Mouse (Mus musculus): ENCODE measurements around the gene Col17a1.

The Col17a1 gene

GRCm38 (mm10) chr19:47691994-47692393 is at the start of gene Col17a1:
Gene Col17a1 (minus strand): TSS chr19:47692094.
- DNase-seq (ENCODE audit: low spot score in 2 of 2) = no peak

- DNase-seq (ENCODE audit: low spot score in 2 of 2) = peak; percentile 45 to 77
Measured at GRCm38 (mm10) chr19:47731931-47732330, 40.0 kb upstream of the Col17a1 start.

DNA sequence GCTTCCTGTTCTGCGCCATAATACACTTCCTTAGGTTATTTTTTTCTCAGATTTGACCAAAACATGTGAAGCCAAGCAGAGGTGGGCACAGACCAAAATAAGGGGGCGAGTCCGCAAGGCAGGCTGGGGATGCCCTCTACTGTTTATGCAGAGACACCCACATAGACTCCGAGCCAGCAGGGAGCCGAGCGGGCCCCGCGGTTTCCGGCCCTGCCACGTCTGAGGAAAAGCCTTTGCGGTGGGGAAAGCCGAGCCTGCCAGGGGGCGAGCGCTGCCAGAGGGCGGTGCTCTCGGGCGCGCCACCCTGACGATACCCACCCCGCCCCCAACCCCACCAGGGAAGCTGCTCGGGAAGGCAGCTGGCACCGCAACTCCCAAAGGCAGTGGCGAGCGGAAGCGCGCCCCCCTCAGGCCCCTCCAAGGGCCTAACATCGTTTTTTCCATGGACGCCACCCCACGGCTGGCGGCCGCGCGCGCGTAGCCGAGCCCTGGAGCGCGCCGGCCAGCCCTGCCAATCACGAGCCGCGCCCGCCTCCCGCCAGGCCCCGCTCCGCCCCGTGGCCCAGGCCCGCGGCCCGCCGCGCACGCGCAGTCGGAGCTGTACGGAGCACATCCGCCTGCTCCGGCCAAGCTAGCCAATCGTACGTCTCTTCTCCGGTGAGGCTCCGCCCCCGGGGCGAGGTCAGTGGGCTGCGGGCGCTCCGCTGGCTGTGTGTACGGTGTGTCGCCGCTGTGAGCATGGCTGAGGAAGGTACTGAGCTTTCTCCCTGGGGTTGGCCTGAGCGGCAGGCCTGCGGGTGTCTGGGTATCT is 39.4 kb upstream of the Col17a1 start, which contains the start of gene Sfr1:
Gene Sfr1 (plus strand): TSS at position 612 of the 811 bp plus-strand sequence.
- DNase-seq (ENCODE audit: low spot score in 2 of 2) = peak; percentile 99 to 100

GRCm38 (mm10) chr19:47730691-47731070 is 38.8 kb upstream of the Col17a1 start:
- DNase-seq (ENCODE audit: low spot score in 2 of 2) = peak; percentile 71 to 79

DNA sequence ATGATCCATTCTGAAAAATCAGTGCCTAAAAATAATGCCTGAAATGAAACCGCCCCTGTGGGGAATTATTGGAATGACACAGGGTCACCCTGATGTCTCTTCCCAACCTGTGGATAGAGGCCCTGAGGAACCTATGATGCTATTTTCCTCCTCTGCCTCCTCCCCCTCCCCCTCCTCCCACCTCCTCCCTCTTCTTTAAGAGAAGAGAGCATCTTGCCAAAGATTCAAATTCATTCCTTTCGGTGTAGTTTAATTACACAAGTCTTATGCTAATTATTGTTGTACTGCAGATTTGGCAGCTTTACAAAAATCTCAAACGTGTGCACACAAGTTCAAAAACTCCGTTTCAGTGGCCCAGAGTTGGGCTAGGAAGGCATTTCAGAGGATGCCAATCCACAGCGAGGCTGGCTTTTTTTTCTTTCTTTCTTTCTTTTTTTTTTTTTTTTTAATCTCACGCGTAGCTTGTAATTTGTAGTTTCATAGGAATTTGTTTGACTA is 33.8 kb upstream of the Col17a1 start:
- no peak for DNase-seq (ENCODE audit: low spot score in 2 of 2)

GRCm38 (mm10) chr19:47724903-47725302 is 33.0 kb upstream of the Col17a1 start:
- no peak for DNase-seq (ENCODE audit: low spot score in 2 of 2)

DNA sequence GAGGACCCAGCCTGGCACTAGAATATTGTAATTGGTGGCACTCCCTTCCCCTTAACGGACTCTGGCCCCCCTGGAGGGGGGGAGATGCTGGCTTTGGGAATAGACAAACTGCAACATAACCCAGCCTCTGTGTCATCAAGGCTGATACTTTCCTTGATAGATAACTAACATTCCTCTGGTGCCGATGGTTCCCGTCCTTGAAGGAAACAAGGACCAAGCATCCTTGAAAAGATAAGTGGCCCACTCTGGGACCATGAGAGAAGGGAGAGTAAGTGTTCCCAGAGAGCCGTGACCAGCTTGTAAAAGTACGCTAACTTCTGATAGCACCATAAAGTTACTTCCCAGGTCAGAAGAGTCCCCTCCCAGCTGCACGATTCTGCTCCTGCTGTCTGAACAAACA is 30.6 kb upstream of the Col17a1 start:
- no peak for DNase-seq (ENCODE audit: low spot score in 2 of 2)

- DNase-seq (ENCODE audit: low spot score in 2 of 2) = no peak
Measured at GRCm38 (mm10) chr19:47719147-47719546, 27.3 kb upstream of the Col17a1 start.

DNA sequence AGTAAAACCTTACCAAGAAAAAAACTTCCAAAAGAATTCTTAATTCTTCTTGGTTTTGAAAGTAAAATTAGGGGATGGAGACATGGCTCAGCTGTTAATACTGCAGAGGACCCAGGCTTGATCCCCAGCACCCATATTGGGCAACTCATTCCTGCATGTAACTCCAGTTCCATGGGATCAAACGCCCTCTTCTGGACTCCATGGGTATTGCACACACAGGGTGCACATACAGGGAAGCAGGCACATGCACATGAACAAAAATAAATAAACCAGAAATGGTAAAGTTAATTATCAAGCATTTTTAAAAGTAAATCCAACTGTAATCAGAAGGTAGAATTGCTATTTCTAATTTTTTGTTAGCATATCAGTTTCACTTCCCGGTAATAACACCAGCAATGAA is 24.2 kb upstream of the Col17a1 start:
- no peak for DNase-seq (ENCODE audit: low spot score in 2 of 2)

GRCm38 (mm10) chr19:47713457-47713856 is 21.6 kb upstream of the Col17a1 start:
- DNase-seq (ENCODE audit: low spot score in 2 of 2) = no peak

- no peak for DNase-seq (ENCODE audit: low spot score in 2 of 2)
Measured at GRCm38 (mm10) chr19:47710376-47710775, 18.5 kb upstream of the Col17a1 start.

- no peak for DNase-seq (ENCODE audit: low spot score in 2 of 2)
Measured at GRCm38 (mm10) chr19:47705772-47706309, 13.9 kb upstream of the Col17a1 start.

GRCm38 (mm10) chr19:47705080-47705771 is 13.3 kb upstream of the Col17a1 start:
- DNase-seq (ENCODE audit: low spot score in 2 of 2) = no peak

GRCm38 (mm10) chr19:47700509-47700908 is 8.6 kb upstream of the Col17a1 start:
- no peak for DNase-seq (ENCODE audit: low spot score in 2 of 2)

GRCm38 (mm10) chr19:47699743-47700142 is 7.8 kb upstream of the Col17a1 start:
- DNase-seq (ENCODE audit: low spot score in 2 of 2) = no peak

DNA sequence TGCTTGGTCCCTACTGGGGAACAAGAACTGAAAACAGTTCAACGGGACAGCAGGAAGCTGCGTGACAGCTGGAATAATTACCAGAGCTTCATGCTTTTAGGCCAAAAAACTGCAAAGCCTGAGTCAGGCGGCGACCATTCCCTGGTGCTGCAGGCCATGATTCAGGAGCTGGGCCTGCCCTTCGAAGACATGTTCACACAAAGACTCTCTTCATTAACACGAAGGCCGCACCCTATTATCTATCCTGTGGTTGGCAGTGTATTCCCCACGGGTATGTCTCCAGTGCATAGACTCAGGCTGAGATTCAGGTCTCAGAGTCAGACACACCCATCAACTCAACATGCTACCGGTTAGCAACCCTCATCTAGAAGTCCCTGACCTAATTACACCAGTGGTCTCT is 6.4 kb upstream of the Col17a1 start:
- no peak for DNase-seq (ENCODE audit: low spot score in 2 of 2)

GRCm38 (mm10) chr19:47697067-47697466 is 5.2 kb upstream of the Col17a1 start:
- no peak for DNase-seq (ENCODE audit: low spot score in 2 of 2)

DNA sequence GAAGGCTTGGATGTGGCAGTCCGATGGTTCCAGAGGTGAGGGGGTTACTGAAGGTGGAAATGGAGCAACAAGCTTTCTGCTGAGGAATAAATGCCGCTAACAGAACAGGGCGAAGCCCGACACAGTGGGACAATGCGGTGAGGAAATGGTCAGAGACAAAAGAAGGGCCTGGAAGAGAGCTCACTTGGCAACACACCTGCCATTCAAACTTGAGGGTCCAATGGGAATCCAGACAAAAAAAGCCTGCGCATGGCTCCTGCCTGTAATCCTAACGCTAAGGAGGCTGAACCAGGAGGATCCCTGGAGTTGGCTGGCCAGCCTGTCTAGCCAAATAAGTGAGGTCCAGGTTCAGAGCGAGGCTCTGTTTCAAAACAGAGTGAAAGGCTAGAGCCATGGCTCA is 4.5 kb upstream of the Col17a1 start:
- DNase-seq (ENCODE audit: low spot score in 2 of 2) = no peak

- no peak for DNase-seq (ENCODE audit: low spot score in 2 of 2)
Measured at GRCm38 (mm10) chr19:47695725-47696124, 3.8 kb upstream of the Col17a1 start.

DNA sequence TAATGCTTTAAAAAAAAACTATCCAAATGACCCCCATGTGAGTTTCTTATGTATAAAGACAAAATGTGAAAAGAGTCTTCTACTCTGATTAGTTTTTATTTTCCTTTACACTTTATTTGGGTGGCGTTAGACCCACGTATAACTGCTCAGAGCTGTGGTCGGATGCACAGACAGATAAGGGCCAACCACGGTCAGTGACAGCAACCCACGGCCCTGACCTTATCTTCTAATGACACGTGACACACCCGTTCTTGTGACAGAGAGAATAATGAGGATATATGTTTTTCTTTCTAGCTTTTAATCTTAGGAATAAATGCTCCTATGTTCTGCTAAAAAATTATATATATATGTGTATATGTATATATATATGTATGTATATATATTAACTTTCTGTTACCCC is 2.3 kb downstream of the Col17a1 start:
- no peak for DNase-seq (ENCODE audit: low spot score in 2 of 2)

- DNase-seq (ENCODE audit: low spot score in 2 of 2) = no peak
Measured at GRCm38 (mm10) chr19:47678675-47679074, 13.2 kb downstream of the Col17a1 start.

DNA sequence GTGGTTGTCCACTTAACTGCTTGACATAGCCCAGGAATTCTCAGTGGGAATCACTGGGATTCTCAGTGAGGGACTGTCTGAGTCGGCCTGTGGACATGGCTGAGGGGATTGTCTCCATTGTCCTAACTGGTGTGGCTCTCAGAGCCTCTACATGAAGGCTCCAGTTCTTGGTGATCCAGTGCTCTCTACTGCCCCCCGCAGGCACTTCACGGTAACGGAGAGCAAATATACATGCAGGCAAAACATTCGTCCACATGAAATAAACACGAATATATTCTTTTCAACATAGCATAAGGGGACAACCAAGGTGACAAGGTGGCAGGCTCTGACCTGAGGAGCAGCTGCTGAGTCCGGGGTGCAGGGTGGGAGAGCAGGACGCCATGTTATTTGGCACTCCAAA is 17.5 kb downstream of the Col17a1 start:
- DNase-seq (ENCODE audit: low spot score in 2 of 2) = no peak

DNA sequence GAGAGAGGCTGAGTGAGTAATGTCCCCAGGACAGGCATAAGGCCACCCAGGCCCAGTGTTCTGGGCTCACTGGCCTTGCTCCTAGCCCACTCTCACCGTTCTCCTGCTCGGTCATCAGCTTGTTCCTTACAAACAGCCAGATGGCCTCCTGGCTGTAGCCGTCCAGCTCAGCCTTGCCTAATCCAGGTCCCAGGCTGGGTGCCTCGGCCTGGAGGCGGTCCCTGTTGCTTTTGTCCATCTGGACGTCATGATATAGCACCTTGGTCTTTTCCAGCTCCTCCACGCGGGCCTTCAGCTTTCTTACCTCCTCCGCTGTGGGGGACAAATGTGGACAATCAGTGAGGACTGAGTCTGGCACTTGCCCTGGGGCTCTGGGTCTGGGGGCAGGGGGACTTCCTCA is 23.5 kb downstream of the Col17a1 start:
- DNase-seq (ENCODE audit: low spot score in 2 of 2) = no peak

All from urinary bladder, postnatal 4 days (tissue).